Mouse (Mus musculus) liver, embryonic 14.5 days (tissue): ENCODE data around the gene Rabl6.

ENCODE experiments used
- CTCF ChIP-seq: IDR thresholded peaks from 2 replicates; pipeline ENCODE4 v1.5.1; 2016; ENCODE audit warnings: antibody characterized with exemption, low read depth, control low read depth
- EP300 ChIP-seq: IDR thresholded peaks from 2 replicates; pipeline ENCODE4 v1.6.1; 2016; ENCODE audit warnings: antibody characterized with exemption, low read depth

DNA sequence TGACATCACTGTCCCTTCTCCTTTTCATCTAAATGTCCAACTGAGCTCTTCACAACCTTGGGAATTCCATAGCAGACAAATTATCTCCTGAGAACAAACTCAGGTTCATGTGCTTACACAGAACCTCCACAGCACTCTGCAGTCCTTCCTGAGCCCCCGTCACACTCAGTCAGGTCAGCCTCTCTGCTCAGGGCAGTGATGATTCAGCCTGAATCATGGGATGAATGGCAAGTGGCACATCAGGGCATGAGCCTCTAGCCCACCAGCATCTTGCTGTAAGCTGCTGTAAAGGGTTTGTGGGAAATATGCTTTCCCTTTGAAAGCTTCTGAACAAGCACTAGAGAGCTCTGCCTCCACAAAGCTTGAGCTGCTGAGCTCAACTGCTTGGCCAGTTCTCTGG lies 9.6 kb downstream of the Rabl6 start:
- TF ChIP-seq EP300 (no peak), CTCF (no peak)
